Mouse (Mus musculus): Measurements from ENCODE around the gene Pjvk.

DNA sequence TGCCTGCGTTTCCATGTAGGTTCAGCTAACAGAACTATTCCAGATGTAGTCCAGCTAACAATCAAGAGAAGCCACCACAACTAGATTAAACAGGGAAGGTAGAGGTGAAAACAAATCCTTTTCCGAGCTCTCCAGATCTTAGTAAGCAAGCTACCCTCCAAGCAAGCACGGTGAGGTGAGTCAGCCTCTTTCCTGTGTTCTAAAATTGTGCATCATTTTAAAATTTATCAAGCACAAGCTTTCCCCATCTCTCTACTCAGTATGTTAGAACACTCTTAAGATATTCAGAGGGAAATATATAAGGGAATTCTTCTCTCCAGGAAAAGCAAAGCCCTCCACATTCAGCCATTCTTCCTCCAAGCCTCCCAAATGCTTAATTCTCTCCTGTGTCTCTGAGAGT is 41.6 kb upstream of the Pjvk start:
- no peak for TF ChIP-seq CTCF (IDR thresholded peaks at IDR 0.05; ENCODE audit: insufficient read depth, low read length)
- TF ChIP-seq POLR2A (IDR thresholded peaks at IDR 0.05; ENCODE audit: borderline replicate concordance, extremely low read depth, low read depth, low read length), result no peak

Measured in lung, adult 2 months (tissue).